Mouse (Mus musculus) left cerebral cortex, adult 2 months (tissue): ENCODE results near the gene 4931406P16Rik. TPM values are rescaled to one million over a fixed set of nuclear protein-coding genes. Genes with fewer than 3 reads are reported as not detected.

Experiments
- DNase-seq, 2 experiments: peaks; one replicate each; pipeline ENCODE4 v3.0.0; 2021 to 2022; ENCODE audit warnings: low spot score in 2 of 2, mixed read lengths in 1 of 2; ENCODE audit errors: extremely low spot score in 1 of 2
- H3K27ac ChIP-seq: fragments of 200-600 bp; 2 replicates; pipeline ENCODE4 v1.8.1; 2022
- H3K4me3 ChIP-seq: fragments of 200-600 bp; 2 replicates; pipeline ENCODE4 v1.8.1; 2022
- CTCF ChIP-seq: fragments of 200-600 bp; IDR thresholded peaks from 2 replicates; pipeline ENCODE4 v1.8.1; 2022; ENCODE audit warnings: antibody characterized with exemption, mild to moderate bottlenecking, moderate library complexity
- intact Hi-C: fragments of 180-260 bp; cut with DNase I; formaldehyde crosslinking; loops from one replicate; pipeline ENCODE4 v1.15.1; 2025
- long read RNA-seq, 2 experiments: library from polyadenylated mRNA; stranded (forward); transcript quantifications; one replicate each; pipeline ENCODE4 v2.0.0; 2021; ENCODE audit warnings: borderline mapping rate in 2 of 2
- total RNA-seq, 2 experiments: library from RNA; stranded (reverse); gene quantifications; 2 replicates each; pipeline ENCODE4 v1.2.3; 2021

Gene 4931406P16Rik
- 10 to 100 TPM; 40.7 to 42.8 TPM for total RNA-seq
- long read RNA-seq, experiment 1, full-length matches to known transcripts: 11 of 28 reads
- long read RNA-seq, experiment 1, partial matches to known transcripts: 5 of 28 reads
- long read RNA-seq, experiment 1, other reads (novel, unspliced or antisense): 12 of 28 reads
- long read RNA-seq, experiment 2, full-length matches to known transcripts: 8 of 27 reads
- long read RNA-seq, experiment 2, partial matches to known transcripts: 3 of 27 reads
- long read RNA-seq, experiment 2, other reads (novel, unspliced or antisense): 16 of 27 reads

GRCm38 (mm10) chr7:34313443-34313875 is at the start of gene 4931406P16Rik:
Gene 4931406P16Rik (minus strand): TSS chr7:34313551.
- DNase-seq: peak; percentile 87
- peak within 1 kb of the TSS; percentile 91 for H3K4me3 ChIP-seq
- peak within 1 kb of the TSS; percentile 96 for H3K27ac ChIP-seq
- TF ChIP-seq CTCF: no peak
- intact Hi-C loops: loop anchor here (5.0 kb wide), 1 partner anchor 46 kb away; no protein-coding TSS in a partner anchor

- H3K4me3 ChIP-seq: no peak overlapping the region
- peak; percentile 74 for TF ChIP-seq CTCF
- no peak overlapping the region for H3K27ac ChIP-seq
- intact Hi-C loops: no loop called here
- no peak for DNase-seq
Measured at GRCm38 (mm10) chr7:34355629-34356028, 42.3 kb upstream of the 4931406P16Rik start.

GRCm38 (mm10) chr7:34351997-34352396 is 38.6 kb upstream of the 4931406P16Rik start:
- no peak overlapping the region for H3K4me3 ChIP-seq
- peak; percentile 43 for TF ChIP-seq CTCF
- no peak for DNase-seq
- no peak overlapping the region for H3K27ac ChIP-seq
- intact Hi-C loops: no loop called here

GRCm38 (mm10) chr7:34350166-34350565 is 36.8 kb upstream of the 4931406P16Rik start:
- TF ChIP-seq CTCF: no peak
- no peak for DNase-seq
- Histone ChIP-seq H3K27ac (no peak overlapping the region), H3K4me3 (no peak overlapping the region)
- intact Hi-C loops: no loop called here

GRCm38 (mm10) chr7:34348011-34348410 is 34.7 kb upstream of the 4931406P16Rik start:
- intact Hi-C loops: loop anchor here (2.0 kb wide), 1 partner anchor 81 kb away; no protein-coding TSS in a partner anchor
- TF ChIP-seq CTCF: no peak
- peak overlapping the region; percentile 19; the same call in 1 of the 2 replicates for H3K27ac ChIP-seq
- no peak overlapping the region for H3K4me3 ChIP-seq
- DNase-seq: no peak

GRCm38 (mm10) chr7:34347041-34347440 is 33.7 kb upstream of the 4931406P16Rik start:
- no peak for DNase-seq
- intact Hi-C loops: no loop called here
- no peak overlapping the region for H3K27ac ChIP-seq
- no peak overlapping the region for H3K4me3 ChIP-seq
- no peak for TF ChIP-seq CTCF

GRCm38 (mm10) chr7:34346505-34346904 is 33.2 kb upstream of the 4931406P16Rik start:
- intact Hi-C loops: no loop called here
- no peak for TF ChIP-seq CTCF

GRCm38 (mm10) chr7:34342040-34342793 is 28.9 kb upstream of the 4931406P16Rik start:
- no peak for TF ChIP-seq CTCF
- peak; percentile 28 to 54 for DNase-seq
- intact Hi-C loops: no loop called here
- no peak overlapping the region for H3K4me3 ChIP-seq
- no peak overlapping the region for H3K27ac ChIP-seq

More at GRCm38 (mm10) chr7:34346505-34346904, 33.2 kb upstream of the 4931406P16Rik start:
- Histone ChIP-seq H3K27ac (no peak overlapping the region), H3K4me3 (no peak overlapping the region)
- no peak for DNase-seq

GRCm38 (mm10) chr7:34340841-34341240 is 27.5 kb upstream of the 4931406P16Rik start:
- no peak overlapping the region for H3K4me3 ChIP-seq
- no peak overlapping the region for H3K27ac ChIP-seq
- intact Hi-C loops: no loop called here
- TF ChIP-seq CTCF: no peak
- DNase-seq: no peak

GRCm38 (mm10) chr7:34339164-34339489 is 25.8 kb upstream of the 4931406P16Rik start:
- no peak for TF ChIP-seq CTCF
- no peak for DNase-seq
- Histone ChIP-seq H3K27ac (no peak overlapping the region), H3K4me3 (no peak overlapping the region)
- intact Hi-C loops: no loop called here

- no peak overlapping the region for H3K27ac ChIP-seq
- H3K4me3 ChIP-seq: no peak overlapping the region
- no peak for TF ChIP-seq CTCF
- no peak for DNase-seq
- intact Hi-C loops: no loop called here
Measured at GRCm38 (mm10) chr7:34338445-34339163, 25.3 kb upstream of the 4931406P16Rik start.

- Histone ChIP-seq H3K27ac (no peak overlapping the region), H3K4me3 (no peak overlapping the region)
- no peak for TF ChIP-seq CTCF
- intact Hi-C loops: no loop called here
- DNase-seq: no peak
Measured at GRCm38 (mm10) chr7:34337268-34337667, 23.9 kb upstream of the 4931406P16Rik start.
